Mouse (Mus musculus): ENCODE measurements around the gene Rpl29. TPM values are rescaled to one million over a fixed set of nuclear protein-coding genes. Genes with fewer than 3 reads are reported as not detected.
A peak's percentile ranks its signal among the peaks of the same experiment; 100 is the strongest.

The Rpl29 gene
- total RNA-seq, 2 experiments from 2014 or later, result 265 to 274 TPM

DNA sequence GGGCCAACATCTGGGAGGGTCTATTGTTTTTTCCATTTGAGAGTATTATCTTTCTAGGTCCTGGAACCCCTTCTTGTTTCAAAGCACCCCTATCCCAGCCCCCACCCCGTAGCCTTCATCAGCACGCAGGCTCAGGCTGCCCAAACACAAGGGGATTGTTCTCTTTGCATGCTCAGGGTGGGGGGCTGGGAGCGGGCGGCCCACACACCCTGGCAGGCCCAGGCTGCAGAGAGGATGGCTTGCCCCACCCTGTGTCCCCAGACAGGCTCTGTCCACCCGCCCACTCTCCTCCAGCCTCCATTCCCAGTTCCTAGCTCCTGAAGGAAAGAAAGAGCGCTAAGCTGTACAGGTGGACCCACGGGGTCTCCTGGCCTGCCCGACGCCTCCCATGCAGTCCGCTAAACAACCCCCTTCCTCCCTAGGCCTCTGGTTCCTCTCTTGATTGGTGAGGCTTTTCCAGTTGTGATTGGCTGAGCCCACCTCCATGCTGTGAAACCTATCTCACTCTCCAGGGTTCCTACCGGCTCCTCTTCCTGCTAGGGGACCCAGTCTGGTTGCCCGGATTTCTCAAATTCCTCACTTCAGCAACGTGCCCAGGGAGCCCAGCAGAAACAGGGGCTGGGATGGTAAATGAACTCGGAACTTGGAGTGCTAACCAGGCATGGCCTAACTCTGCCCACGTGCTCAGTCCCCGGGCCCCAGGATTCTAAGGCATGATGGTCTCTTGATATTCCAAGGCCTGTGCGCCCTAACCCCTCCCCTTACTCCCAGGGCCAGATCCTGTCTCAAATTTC is 25.8 kb downstream of the Rpl29 start:
- DNase-seq, result peak in 1 of 2 experiments; percentile 49

- no peak for DNase-seq
Observed at GRCm38 (mm10) chr9:106456325-106457162, 27.3 kb downstream of the Rpl29 start.

- DNase-seq, result no peak
Observed at GRCm38 (mm10) chr9:106457163-106457559, 27.9 kb downstream of the Rpl29 start.

DNA sequence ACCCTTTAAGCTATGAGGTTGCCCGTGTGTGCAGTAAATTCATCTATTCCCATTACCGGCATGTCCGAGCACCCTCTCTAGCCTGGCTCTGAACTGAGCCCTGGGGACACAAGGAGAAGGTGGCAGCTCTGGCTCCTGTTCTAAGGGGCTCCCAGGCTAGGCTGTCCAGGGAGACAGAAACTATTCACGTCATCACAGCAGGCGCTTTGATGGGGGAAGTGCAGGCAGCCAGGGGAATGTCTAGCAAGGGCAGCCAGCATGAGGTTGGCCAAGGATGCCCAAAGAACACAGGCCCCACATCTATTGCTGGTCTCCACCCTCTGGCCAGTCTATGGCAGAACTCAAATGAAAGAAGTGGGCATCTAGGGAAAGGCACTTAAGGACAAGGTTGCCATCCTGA is 28.7 kb downstream of the Rpl29 start:
- DNase-seq, result no peak

DNA sequence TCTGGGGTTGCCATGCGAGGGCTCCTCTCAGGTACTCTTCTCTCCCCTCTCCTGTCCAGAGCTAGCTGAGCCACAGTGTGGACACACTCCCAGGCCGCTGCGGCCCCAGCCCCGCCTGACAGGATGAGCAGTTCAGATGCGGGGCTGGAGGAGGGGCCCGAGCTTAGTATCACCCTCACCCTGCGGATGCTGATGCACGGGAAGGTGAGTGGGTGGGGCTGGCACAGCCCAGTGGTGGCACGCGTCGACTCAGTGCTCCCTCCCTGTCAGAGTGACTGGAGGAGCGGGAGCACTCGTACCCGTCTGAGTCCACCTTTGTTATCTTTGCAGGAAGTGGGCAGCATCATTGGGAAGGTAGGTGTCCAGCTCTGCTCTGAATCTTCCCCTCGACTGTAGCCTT is 30.7 kb downstream of the Rpl29 start:
- DNase-seq, result no peak

- no peak for DNase-seq
Observed at GRCm38 (mm10) chr9:106460401-106461025, 31.3 kb downstream of the Rpl29 start.

DNA sequence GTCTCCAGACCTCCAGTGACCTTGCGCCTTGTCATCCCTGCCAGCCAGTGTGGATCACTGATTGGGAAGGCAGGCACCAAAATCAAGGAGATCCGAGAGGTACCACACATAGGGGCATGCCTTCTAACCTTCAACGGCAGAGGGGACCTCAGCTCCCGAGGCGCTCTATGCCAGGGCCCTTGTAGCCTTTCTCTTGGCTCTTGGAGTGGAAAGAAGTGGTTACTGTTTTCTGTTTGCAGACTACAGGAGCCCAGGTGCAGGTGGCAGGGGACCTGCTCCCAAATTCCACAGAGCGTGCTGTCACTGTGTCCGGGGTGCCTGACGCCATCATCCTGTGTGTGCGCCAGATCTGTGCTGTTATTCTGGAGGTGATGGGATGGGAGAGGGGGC is 31.8 kb downstream of the Rpl29 start:
- DNase-seq, result no peak

- DNase-seq, result no peak
Observed at GRCm38 (mm10) chr9:106461641-106462429, 32.6 kb downstream of the Rpl29 start.

GRCm38 (mm10) chr9:106462430-106462800 is 33.2 kb downstream of the Rpl29 start:
- no peak for DNase-seq

- no peak for DNase-seq
Observed at GRCm38 (mm10) chr9:106463122-106464063, 34.1 kb downstream of the Rpl29 start.

GRCm38 (mm10) chr9:106464751-106465541 is 35.7 kb downstream of the Rpl29 start:
- peak; percentile 73 to 80 for DNase-seq

GRCm38 (mm10) chr9:106465571-106466200 is 36.4 kb downstream of the Rpl29 start, which contains the start of gene Gpr62:
TSS of gene Gpr62 (minus strand) at chr9:106465938.
- peak; percentile 67 to 69 for DNase-seq

DNA sequence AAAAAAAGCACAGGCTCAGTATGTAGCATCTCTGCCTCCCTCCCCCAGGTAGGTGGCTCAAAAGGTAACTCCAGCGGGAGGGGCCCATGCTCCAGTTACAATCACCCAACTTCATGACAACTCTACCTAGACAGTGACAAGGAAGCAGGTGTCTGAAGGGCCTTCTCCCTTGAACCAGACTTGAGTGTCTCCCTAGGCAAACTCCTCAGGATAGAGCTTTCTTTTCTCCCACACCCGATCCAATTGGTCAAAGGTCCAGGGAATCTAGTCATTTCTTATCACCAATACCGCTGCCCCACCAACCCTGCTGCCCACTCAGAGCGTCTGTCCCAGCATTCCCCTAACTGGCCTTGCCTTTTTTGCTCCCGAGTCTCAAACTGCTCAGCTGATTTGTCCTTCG is 37.5 kb downstream of the Rpl29 start:
- DNase-seq, result no peak

DNA sequence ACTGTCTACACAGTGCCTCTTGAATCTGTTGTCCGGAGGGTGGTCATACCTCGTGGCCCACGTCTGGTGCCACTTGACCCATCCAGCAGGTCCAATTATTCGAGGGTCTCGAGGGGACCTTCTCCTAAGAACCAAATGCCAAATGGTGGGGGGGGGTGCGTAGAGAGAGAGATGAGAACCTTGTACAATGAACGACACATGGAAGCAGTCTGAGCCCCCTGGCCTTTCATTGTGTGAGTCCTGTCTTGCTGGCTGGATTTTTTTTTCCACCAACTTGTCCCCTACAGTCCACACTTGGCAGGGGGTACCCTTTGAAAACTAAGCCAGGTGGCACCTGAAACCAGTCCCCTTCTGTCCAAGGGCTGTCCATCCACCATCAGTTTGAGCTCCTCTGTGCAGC is 38.5 kb downstream of the Rpl29 start:
- DNase-seq, result no peak

- peak in 1 of 2 experiments; percentile 1 for DNase-seq
Observed at GRCm38 (mm10) chr9:106469317-106469716, 40.1 kb downstream of the Rpl29 start.

GRCm38 (mm10) chr9:106469776-106470175 is 40.5 kb downstream of the Rpl29 start:
- no peak for DNase-seq

GRCm38 (mm10) chr9:106470991-106471750 is 41.9 kb downstream of the Rpl29 start:
- DNase-seq, result peak; percentile 0 to 1

DNA sequence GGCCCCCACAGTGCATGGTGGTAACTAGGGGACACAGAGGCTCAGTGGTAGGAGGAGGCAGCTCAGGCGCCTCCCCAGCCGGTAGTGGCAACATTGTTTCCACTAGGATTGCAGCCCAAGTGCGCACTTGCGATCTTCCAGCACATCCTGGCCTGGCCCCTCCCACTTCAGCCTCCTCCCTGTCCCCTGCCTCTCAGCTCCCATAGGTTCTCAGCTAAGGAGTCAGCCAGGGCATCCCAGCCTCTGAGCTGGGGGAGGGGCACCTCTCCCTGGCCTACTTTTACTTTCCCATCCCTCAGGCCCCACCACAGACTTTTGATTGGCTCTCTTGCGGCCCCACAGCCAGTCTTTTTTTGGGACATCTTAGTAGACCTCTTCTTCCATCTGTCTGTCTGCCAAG is 42.6 kb downstream of the Rpl29 start:
- DNase-seq, result peak in 1 of 2 experiments; percentile 20

- peak in 1 of 2 experiments; percentile 3 for DNase-seq
Observed at GRCm38 (mm10) chr9:106472321-106472720, 43.1 kb downstream of the Rpl29 start.
